Mouse (Mus musculus) retina, adult 2 months (tissue): ENCODE measurements around the gene Asb15.

ENCODE experiments used
- DNase-seq: peaks from one replicate; pipeline ENCODE4 v3.0.0-alpha.2; 2012; ENCODE audit warnings: low read depth, low spot score

Asb15 gene

DNA sequence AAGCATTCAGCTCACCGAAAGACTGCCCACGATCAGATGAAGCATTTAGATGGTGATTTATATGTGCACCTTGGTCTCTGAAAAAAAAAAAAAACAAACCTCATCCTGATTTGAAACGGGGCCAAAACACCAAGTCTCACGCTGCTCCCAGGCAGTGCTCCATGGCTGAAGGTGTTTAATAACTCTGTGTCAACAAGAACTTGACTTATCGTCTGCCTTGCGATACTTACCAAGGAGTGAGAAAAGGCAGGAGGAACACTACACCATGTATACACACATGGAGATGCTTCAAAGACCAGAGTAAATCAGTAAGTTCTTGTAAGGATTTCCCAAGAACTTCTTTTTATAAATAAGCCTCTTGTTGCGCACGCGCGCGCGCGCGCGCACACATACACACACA is 79.6 kb downstream of the Asb15 start:
- DNase-seq: no peak

DNA sequence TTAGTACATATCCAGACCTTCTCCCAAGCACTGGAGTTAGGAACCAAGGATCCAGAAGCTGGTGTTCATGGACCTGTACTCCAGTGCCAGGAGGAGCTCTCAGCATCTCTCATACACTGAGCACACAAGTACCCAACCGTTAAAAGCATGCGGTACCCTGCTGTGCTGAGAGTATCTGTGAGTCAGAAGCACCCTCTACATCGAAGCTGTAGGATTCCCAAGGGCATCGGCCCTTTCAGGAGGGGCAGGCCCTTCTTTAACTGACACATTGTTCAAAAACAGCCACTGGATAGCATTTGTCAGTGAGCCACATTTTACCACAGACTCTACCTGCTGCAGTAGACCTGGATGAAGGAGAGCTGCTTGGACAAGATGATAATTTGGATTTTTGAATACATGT is 80.2 kb downstream of the Asb15 start:
- no peak for DNase-seq

DNA sequence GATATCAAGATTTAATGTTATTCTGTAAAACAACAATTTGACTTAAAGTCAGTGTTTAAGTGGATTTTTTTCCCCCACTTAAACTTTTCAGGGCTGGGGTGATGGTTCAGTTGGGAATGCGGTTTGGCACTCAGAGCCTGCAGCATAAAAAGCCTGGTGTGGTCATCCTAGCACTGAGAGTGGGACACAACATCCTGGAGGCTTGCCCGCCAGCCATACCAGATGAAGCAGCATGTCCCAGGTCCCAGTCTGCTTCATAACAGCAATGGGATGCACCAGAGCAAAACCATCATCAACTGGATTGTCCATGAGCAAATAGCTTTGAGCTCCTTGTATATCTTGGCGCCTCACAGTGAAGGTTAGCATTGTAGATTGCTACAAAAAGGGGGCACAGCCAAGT is 80.7 kb downstream of the Asb15 start:
- no peak for DNase-seq

DNA sequence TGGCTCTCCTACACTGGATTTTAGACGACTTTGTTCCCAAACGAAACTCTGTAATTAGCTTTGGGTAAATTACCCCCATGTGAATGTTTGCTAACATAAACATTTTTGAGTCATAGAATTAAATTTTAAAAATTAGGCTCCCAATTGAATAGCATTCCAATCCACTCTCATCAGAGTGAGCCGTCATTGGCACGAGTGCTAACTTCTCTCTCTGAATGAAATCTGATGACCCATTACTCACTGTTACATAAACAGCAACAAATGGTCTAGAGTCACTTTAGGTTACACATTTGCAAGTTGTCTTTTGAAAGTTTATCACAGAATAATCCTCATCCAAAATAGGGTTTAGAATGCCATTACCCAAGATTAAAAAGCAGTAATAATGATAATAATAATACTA is 81.6 kb downstream of the Asb15 start:
- no peak for DNase-seq

DNA sequence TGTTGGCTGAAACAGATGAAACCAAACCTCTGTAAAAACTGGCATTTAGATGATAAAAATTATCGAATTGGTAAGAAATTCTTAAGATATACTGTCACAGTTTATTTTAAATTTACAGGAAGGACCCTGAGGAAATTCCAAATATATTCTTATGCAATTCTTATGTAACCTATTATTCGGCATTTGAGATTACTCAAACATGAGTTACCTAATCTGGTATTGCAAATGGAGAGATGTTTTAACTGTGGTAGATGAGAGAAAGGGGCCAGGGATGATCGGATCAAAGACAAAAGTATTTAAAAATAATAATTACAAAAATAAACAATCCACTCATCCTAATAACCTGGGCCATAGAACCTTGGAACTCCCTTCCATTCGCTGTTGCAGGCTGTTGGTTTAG is 82.4 kb downstream of the Asb15 start:
- no peak for DNase-seq

DNA sequence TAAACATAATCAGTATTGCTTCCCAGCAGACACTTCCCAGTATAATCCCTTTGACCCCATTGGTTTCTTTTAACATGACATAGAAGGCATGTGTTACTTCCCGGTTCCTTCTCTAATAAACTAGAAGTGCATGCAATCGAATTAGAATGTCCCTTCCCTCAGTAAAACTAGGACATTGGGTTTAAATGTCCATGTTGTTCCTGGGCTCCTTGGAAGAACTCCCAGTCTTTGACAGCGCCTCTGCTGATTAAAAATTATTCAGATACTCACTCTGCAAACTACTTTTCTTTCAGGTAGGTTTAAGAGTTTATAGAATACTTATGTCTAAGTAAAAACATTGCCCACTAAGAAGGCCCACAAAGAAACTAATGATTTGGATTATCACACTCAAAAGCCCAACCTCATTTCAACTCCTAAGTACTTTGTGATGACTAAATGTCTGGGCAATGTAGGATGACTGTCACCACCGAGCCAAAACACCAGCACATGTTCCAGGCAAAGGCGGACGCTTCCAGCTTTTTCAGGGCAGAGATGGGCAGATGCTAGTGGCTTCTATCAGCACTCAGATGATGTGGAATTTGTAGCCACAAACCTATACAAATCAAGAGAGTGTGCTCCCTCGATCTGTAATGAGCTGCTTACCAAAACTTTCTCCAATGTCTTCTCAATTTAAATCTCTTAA is 84.3 kb downstream of the Asb15 start:
- DNase-seq: no peak

DNA sequence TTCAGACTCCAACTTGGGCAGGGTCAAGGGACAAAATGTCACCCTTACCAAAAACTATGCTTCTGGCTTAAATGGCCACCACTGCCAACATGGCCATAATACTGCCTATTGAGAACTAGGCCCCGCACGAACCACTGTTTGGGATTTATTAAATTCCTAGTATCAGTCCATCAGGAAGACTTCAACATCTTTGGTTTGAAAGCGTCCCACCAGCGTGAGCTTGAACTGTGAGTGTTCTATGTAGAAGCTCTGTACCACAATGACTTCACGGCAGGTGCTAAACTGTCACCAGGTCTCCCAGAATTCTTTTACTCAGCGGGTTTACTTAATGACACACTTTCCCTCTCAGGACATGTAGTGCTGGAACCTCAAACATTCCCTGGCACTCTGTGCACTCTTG is 85.4 kb downstream of the Asb15 start:
- DNase-seq: no peak

DNA sequence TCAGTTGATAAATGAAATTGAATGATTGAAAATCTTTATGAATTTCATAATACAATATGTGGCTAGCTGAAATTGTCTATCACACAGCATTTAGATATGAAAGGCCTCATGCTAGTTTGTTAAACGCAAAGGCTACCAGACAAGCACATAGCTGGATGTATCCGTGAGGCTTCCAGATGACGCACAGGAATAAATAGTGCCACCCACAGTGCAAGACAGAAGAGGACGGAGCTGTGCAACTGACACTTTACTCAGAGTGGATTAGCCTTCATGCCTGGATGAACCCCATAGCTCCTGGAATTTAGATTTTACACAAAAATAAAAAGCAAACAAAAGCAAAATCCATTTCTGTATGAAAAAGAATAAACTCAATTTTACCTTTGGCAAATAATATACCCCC is 86.0 kb downstream of the Asb15 start:
- no peak for DNase-seq

DNA sequence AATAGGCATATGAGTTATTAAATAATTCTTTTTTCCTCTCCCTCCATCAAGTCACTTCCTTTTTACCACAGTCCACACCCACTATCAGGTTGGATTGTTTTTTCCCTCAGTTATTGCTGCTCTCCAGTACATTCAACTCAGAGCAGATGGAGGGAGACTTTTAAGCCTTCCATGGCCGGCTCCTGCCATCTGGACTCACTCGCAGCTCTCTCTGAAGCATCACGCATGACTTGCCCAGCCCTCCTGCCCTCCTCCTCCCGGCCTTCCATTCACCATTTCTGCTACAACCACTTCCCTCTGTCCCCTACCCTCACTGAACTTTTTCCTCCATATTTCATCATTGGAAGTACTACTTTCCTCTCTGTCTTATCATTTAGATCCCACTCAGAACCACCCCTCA is 88.8 kb downstream of the Asb15 start:
- DNase-seq: peak; percentile 9

DNA sequence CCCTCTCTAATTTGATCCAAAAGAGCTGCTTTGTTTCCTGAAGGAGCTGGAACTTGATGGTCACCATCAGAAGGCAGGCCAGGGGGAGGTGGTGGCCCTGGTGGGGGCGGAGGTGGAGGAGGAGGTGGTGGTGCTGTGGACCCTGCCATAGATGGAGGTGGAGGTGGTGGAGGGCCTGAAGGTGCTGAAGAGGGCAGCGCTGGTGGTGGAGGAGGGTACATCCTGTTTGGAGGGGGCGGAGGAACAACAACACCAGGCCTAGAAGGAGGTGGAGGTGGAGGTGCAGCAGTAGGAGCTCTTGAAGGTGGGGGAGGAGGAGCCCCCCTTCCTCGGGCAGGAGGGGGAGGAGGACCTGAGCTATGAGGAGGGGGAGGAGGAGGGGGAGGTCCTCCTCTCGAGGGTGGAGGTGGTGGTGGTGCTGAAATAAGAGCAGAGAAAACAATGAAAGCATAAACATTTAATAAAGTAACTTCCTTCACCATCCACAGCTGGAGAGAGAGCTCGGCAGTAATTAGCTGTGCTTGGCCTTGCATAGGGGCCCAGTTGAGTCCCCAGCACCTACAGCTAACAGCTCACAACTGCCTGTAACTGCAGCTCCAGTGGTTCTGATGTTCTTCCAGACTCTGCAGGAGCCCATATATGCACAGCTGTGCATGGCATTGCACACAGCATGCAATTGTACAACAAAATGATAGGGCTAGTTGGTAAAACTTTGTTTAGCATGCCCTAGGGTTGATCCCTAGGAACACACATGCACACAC is 91.5 kb downstream of the Asb15 start:
- DNase-seq: no peak

DNA sequence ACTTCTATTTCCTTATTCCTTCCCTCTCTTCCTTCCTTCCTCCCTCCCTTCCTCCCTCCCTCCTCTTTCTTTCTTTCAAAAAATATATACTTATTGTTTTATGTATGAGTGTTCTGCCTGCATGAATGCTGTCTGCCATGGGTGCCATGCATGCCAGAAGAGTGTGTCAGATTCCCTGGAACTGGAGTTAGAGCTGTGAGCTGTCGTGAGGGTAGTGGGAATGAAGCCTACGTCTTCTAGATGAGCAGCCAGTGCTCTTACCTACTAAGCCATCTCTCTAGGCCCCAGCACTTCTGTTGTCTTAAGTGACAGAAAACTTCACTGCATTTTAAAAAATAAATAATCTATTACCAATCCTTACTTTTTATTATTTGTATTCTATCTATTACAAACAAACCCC is 93.0 kb downstream of the Asb15 start:
- no peak for DNase-seq

DNA sequence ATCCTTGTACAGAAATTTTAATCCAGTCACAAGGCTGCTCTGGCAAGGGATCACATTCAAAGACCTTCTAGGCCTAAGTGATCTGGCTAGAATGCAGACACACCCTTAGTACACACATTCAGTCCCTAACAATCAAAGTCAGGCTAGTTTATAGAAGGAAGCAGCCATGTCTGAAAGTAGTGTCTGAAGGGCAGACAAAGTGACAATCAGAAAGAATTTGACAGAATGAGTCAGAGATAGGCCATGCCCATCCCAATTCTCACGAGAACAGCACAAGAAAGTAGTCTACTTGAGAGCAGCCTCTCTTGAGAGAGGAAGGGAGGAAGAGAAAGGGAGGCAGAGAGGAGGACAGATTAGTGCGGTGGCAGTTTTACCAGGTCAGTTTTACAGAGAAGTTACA is 94.2 kb downstream of the Asb15 start:
- DNase-seq: no peak
